Mouse (Mus musculus): ENCODE results near the gene Mrap2.

The Mrap2 gene

DNA sequence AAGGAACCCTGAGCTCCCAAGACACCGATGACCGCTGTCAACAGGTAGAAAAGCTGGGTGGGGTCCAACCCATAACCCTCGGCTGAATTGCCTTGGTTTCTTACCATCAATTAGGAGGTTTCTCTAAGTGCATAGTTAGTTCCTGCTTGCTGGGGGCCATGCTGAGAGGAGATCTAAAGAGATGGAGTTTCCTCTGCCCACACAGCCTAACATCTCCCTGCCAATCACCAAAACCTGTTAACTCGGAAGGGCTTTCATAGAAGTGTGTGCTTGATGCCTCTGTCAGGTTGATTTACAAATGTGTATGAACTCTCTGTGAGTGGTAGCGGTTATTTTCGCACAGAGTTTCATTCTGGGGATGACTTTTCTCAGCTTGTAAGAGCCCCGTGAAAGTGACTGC is 34.4 kb downstream of the Mrap2 start:
- in situ Hi-C loops (cut with MseI, MboI): no loop called here

DNA sequence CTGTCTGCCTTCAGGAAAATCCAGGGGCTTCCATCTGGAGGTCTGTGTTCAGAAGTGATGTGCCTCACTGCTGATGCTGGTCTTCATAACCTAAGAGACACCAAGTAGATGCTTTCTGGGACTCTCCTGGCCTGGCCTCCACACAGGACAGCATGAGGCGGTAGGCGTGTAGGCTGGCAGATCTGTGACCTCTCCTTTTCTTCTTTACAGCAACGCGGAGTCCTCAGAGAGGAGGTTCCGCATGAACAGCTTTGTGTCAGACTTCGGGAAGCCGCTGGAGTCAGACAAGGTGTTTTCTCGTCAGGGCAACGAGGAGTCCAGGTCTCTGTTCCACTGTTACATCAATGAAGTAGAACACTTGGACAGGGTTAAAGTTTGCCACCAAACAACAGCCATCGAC is 38.1 kb downstream of the Mrap2 start:
- in situ Hi-C loops (cut with MseI, MboI): no loop called here

DNA sequence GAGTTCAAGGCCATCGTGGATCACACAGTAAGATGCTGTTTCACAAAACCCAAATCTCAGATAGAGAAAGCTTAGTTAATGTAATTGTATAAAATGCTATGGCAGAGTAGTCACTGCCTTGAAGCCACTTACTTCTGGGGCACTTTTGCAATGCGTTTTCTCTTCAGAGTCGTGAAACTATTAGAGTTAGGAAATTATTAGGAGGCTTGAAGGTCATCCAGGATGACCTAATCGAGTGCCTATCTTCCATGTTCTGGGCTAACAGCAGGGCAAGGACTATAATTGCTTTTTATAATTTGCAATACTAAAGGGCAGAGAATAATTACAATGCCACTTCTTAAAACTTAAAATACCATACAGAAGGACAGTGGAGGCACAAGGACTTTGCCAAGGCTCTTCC is 43.2 kb downstream of the Mrap2 start:
- in situ Hi-C loops (cut with MseI, MboI): no loop called here

DNA sequence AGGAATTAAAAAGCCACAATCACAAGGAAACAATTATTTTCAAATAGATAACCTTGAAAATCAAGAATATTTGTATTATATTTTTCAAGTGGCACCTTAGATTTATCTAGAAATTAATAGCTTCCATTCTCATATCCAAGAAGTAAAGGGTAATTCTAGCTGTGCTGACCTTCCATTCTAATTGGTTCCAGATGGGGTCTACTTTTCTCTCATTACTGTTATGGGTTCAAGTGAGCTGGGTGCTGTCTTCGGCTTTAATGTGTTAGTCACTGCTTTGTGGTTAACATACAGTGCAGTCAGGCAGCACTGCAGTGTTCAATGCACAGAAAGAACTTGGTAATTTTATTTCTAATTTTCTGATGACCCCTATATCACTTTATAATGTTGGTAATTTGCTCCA is 49.6 kb downstream of the Mrap2 start:
- in situ Hi-C loops (cut with MseI, MboI): no loop called here

- in situ Hi-C loops (cut with MseI, MboI): no loop called here
Measured at GRCm38 (mm10) chr9:87197277-87197676, 53.2 kb downstream of the Mrap2 start.

- in situ Hi-C loops (cut with MseI, MboI): no loop called here
Measured at GRCm38 (mm10) chr9:87198036-87198435, 53.9 kb downstream of the Mrap2 start.

DNA sequence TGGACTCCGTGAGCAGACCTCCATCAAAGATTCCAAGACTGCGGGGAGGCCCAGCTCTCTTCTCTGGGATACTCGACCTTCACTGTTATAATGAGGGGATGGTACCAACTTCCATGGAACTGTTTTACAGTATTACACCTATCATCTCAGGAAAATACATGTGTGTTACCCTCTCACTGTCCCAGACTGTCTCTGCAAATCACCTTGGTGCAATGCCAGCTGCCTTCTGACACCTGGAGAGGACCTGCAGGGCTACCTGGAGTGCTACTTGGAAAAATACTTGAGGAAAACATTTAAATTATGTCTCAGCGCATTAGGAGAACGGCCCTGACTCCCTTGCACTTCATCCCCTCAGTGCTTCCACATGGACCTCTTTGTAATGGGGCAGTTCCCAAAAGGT is 56.3 kb downstream of the Mrap2 start:
- in situ Hi-C loops (cut with MseI, MboI): no loop called here

- in situ Hi-C loops (cut with MseI, MboI): no loop called here
Measured at GRCm38 (mm10) chr9:87200919-87201318, 56.8 kb downstream of the Mrap2 start.

- in situ Hi-C loops (cut with MseI, MboI): no loop called here
Measured at GRCm38 (mm10) chr9:87202431-87202830, 58.3 kb downstream of the Mrap2 start.

DNA sequence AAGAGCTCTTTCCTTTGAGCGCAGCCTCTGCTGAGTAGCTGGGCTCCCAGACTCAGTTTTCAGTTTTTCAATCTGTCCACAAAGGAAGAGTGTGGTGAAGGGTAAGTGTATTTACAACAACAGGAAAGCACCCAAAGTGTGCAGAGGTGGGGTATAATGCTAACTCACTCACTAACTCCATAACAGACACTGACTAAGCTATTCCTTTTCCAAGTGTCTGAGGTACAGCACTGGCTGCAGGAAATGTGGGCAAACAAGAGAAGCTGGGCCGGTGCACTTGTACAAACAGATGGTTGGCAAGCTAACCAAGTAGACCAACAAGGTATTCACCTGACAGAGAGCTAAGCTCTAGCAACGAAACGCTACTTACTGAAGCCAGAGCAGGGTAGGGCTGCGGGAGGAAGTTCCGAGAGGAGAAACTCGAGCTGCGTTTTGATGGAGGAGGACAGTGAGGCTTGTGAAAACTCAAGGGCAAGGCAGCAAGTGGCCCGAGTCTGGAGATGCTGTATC is 66.8 kb downstream of the Mrap2 start:
- in situ Hi-C loops (cut with MseI, MboI): no loop called here

DNA sequence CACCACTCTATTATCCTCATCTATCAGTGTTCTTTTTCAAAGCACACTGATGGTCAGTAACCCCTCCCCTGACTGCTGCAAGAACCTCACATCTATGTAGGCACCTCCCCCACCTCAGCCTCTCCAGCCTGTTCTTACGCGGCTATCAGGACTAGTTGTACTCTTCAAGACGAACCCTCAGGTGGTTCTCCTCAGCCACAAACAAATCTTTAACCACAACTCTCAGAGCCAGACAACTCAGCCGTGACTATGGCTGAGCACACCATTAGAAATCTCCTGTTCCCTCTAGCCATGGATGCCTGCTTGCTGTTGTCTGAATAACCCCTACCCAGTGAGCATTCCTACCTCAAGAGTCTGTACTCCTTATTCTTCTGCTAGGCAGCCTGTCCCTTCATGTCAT is 69.1 kb downstream of the Mrap2 start:
- in situ Hi-C loops (cut with MseI, MboI): no loop called here

Data from mouse trophoblast stem cell (cell line).